9 mouse cellular contexts compared by ENCODE assay signal in the genomic region with DNA sequence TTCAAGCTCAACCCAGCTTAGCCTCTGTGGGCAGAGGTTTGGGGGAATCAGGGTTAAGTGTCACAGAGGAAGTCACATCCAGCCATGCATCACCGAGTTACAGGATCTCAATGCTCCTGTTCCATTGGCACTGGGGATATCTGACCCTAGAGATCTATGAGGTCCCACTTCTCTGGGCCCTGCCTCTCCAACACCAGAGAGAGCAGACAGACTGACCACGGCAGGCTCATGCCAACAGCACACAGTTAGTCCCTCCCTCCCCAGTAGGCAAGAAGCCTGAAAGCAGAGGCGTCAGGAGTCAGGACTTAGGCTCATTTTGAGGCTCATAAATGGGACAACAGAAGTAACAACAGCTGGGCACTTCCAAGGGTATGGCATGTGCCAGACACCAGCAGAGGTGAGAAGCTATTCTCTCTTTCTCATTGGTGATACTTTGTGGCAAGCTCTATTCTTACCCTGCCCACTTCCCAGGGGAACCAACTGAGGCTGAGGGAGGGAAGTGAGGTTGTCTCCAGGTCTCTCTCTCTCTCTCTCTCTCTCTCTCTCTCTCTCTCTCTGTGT. TPM values are rescaled to one million over a fixed set of nuclear protein-coding genes. Genes with fewer than 3 reads are reported as not detected.
DNase-seq lines count a peak whose midpoint lies in the region; ATAC-seq and TF ChIP-seq lines count a peak whose summit lies in the region.
"Had no signal": no experiment of that assay in that cellular context is flagged by ENCODE, and none has a peak within 500 bp of the region (broad histone marks: within the 10 kb centered on the region; RNA-seq: fewer than 3 reads in every experiment).

No protein-coding gene starts in this region.

- peaks cover 4% of the 10 kb centered on the region; the same call in 1 of the 2 replicates for H3K4me1 ChIP-seq in testis, adult 2 months (ENCODE audit: control insufficient read depth, insufficient read depth, low read length)
- peaks cover 52% of the 10 kb centered on the region for H3K4me1 ChIP-seq in liver, embryonic 11.5 days (replicated peaks; ENCODE audit: control insufficient read depth, insufficient read depth, low read length)

- H3K27me3 ChIP-seq in testis, adult 2 months (ENCODE audit: control insufficient read depth, insufficient read depth, low read length) = no peaks in the 10 kb centered on the region
- no peaks in the 10 kb centered on the region for H3K27me3 ChIP-seq in liver, embryonic 11.5 days (replicated peaks; ENCODE audit: control insufficient read depth, insufficient read depth, low read length)

- DNase-seq in gastrocnemius, adult 2 months = no peak
- DNase-seq in gastrocnemius, postnatal 25 days = no peak
- no peak for DNase-seq in testis, postnatal 14 days (ENCODE audit: low spot score)
- DNase-seq in liver, embryonic 11.5 days (ENCODE audit: low spot score) = no peak
- DNase-seq in spleen, postnatal 4 days (ENCODE audit: low spot score in 2 of 2) = no peak
- no peak for DNase-seq in left cerebral cortex, postnatal 36 days (ENCODE audit: low spot score in 2 of 2)
- DNase-seq in adrenal gland, postnatal 14 days = no peak

- H3K9ac ChIP-seq in liver, embryonic 11.5 days (ENCODE audit: low read depth, low read length) = no peak overlapping the region
- H3K9ac ChIP-seq: liver, embryonic 14.5 days had no signal

- ATAC-seq in liver, embryonic 11.5 days (replicated peaks; ENCODE audit: low FRiP score) = no peak

- no peak for TF ChIP-seq POLR2A in testis, adult 2 months (IDR thresholded peaks at IDR 0.05; ENCODE audit: control insufficient read depth, low read depth, low read length)

- intact Hi-C loops in gastrocnemius, adult 2 months (cut with DNase I) = no loop called here
- intact Hi-C loops in left cerebral cortex, postnatal 36 days (cut with DNase I) = no loop called here

- H3K36me3 ChIP-seq in testis, adult 2 months (ENCODE audit: control insufficient read depth, insufficient read depth, low read length) = no peaks in the 10 kb centered on the region
- H3K36me3 ChIP-seq in liver, embryonic 11.5 days (ENCODE audit: control insufficient read depth, insufficient read depth, low read length) = no peaks in the 10 kb centered on the region

- H3K4me2 ChIP-seq in liver, embryonic 11.5 days = no peak overlapping the region

- WGBS in liver, embryonic 11.5 days = 44% methylated on average over 3 of the region's 3 CpGs

- peak overlapping the region; percentile 81 for H3K27ac ChIP-seq in gastrocnemius, adult 2 months
- peak overlapping the region; percentile 3; the same call in 1 of the 2 replicates for H3K27ac ChIP-seq in testis, adult 2 months (ENCODE audit: control insufficient read depth, insufficient read depth, low read depth, low read length)
- H3K27ac ChIP-seq in liver, embryonic 11.5 days (ENCODE audit: low read depth, low read length) = peak overlapping the region; percentile 19; the same call in 1 of the 2 replicates
- H3K27ac ChIP-seq: liver, embryonic 14.5 days had no signal

- no peaks in the 10 kb centered on the region for H3K9me3 ChIP-seq in liver, embryonic 11.5 days (ENCODE audit: control insufficient read depth, low read length)

- no peak for TF ChIP-seq CTCF in gastrocnemius, adult 2 months (IDR thresholded peaks at IDR 0.05)
- no peak for TF ChIP-seq CTCF in testis, adult 2 months (IDR thresholded peaks at IDR 0.05; ENCODE audit: control insufficient read depth, insufficient read depth, insufficient replicate concordance, low read depth, low read length)

- H3K4me3 ChIP-seq in gastrocnemius, adult 2 months = peak overlapping the region; percentile 33; the same call in 1 of the 2 replicates
- H3K4me3 ChIP-seq in testis, adult 2 months (ENCODE audit: control insufficient read depth, low read depth, low read length) = no peak overlapping the region
- no peak overlapping the region for H3K4me3 ChIP-seq in liver, embryonic 11.5 days (ENCODE audit: low read depth, low read length)

RNA-seq across cellular contexts. Expression of a gene that starts 9.2 kb away (rescaled TPM):
- 1 to 10 TPM; 2.8 to 4.5 TPM for total RNA-seq in gastrocnemius, adult 2 months (2021)
- 1 to 10 TPM; 4.5 to 5.0 TPM for total RNA-seq in gastrocnemius, postnatal 25 days (2021)
- polyA plus RNA-seq in testis, adult 2 months (2012; rRNA removed) = 3.3 and 4.5 TPM in 2 replicates
- polyA plus RNA-seq in liver, embryonic 11.5 days (2014; fragmentation: Nextera tagmentation; extraction: Ambion mirVana) = 4.0 and 5.3 TPM in 2 replicates
- 10 to 100 TPM; 20.0 to 26.0 TPM for total RNA-seq in left cerebral cortex, postnatal 36 days (2021)
- 31.9 and 33.5 TPM in 2 replicates for total RNA-seq in adrenal gland, postnatal 14 days (2021)

RNA-seq across cellular contexts. Expression of a gene that starts 17.0 kb away (rescaled TPM):
- not detected for total RNA-seq in gastrocnemius, adult 2 months (2021)
- total RNA-seq in gastrocnemius, postnatal 25 days (2021) = not detected
- 0.41 TPM in 1 of 2 replicates, not detected in the other for polyA plus RNA-seq in testis, adult 2 months (2012; rRNA removed)
- polyA plus RNA-seq in liver, embryonic 11.5 days (2014; fragmentation: Nextera tagmentation; extraction: Ambion mirVana) = not detected in 2 replicates
- not detected for total RNA-seq in left cerebral cortex, postnatal 36 days (2021)
- not detected in 2 replicates for total RNA-seq in adrenal gland, postnatal 14 days (2021)
- polyA plus RNA-seq: liver, embryonic 14.5 days had no signal

Comparison
In these comparisons a context has a peak if more than half of its experiments do, and no peak if none do; other contexts are left out.
1. H3K27ac ChIP-seq: peak in every context shown above with its lines; median percentile 81 in gastrocnemius, adult 2 months; 19 in liver, embryonic 11.5 days; 3 in testis, adult 2 months.